Mouse (Mus musculus) kidney, postnatal 0 days (tissue): ENCODE measurements around the gene Pde4d. TPM values are rescaled to one million over a fixed set of nuclear protein-coding genes. Genes with fewer than 3 reads are reported as not detected.

Experiments used
- ATAC-seq: fragments of 200-750 bp; cut with Nextera tagmentation; replicated peaks from 2 replicates; pipeline ENCODE4 v1.8.0; 2017; ENCODE audit warnings: low read depth, moderate number of reproducible peaks, moderate TSS enrichment, moderate library complexity; ENCODE audit not compliant: low FRiP score
- DNase-seq: peaks from one replicate; pipeline ENCODE4 v3.0.0-alpha.2; 2016; ENCODE audit warnings: low spot score
- H3K27ac ChIP-seq: fragments of 300-500 bp; sonication (generic); 2 replicates; pipeline ENCODE4 v1.5.1; 2014; ENCODE audit warnings: mild to moderate bottlenecking
- H3K27me3 ChIP-seq: fragments of 300-500 bp; sonication (generic); 2 replicates; pipeline ENCODE4 v1.6.1; 2014; ENCODE audit warnings: low read length, mixed read lengths; ENCODE audit not compliant: insufficient read depth
- H3K36me3 ChIP-seq: fragments of 300-500 bp; sonication (generic); 2 replicates; pipeline ENCODE4 v1.6.1; 2014; ENCODE audit warnings: low read length, mixed read lengths; ENCODE audit not compliant: insufficient read depth
- H3K4me1 ChIP-seq: fragments of 300-500 bp; sonication (generic); replicated peaks from 2 replicates; pipeline ENCODE4 v1.6.1; 2014; ENCODE audit warnings: antibody characterized with exemption, low read length, mixed read lengths; ENCODE audit not compliant: insufficient read depth
- H3K4me2 ChIP-seq: fragments of 300-500 bp; sonication (generic); 2 replicates; pipeline ENCODE4 v1.6.1; 2014; ENCODE audit warnings: mild to moderate bottlenecking, low read length, moderate library complexity, mixed read lengths
- H3K4me3 ChIP-seq: fragments of 300-500 bp; sonication (generic); replicated peaks from 2 replicates; pipeline ENCODE4 v1.5.1; 2014; ENCODE audit warnings: low read depth, low read length
- H3K9ac ChIP-seq: fragments of 300-500 bp; sonication (generic); 2 replicates; pipeline ENCODE4 v1.6.1; 2014; ENCODE audit warnings: low read depth, low read length
- H3K9me3 ChIP-seq: fragments of 300-500 bp; sonication (generic); replicated peaks from 2 replicates; pipeline ENCODE4 v1.6.1; 2016; ENCODE audit warnings: low read length, inconsistent platforms, mixed read lengths
- CTCF ChIP-seq: IDR thresholded peaks from 2 replicates; pipeline ENCODE4 v1.5.1; 2016; ENCODE audit warnings: antibody characterized with exemption, low read depth, mild to moderate bottlenecking, moderate library complexity
- WGBS: fragments of 180-500 bp; shearing (Covaris S2); extraction: QIAGEN DNeasy Blood & Tissue Kit; methylation state at CpG from one replicate; pipeline ENCODE4 v1.1.7; 2014; 5-methylcytosine and 5-hydroxymethylcytosine counted together
- polyA plus RNA-seq: library from polyadenylated mRNA; unstranded; fragments of >200 nt; fragmentation: Nextera tagmentation; extraction: Ambion mirVana; gene quantifications from 2 replicates; pipeline ENCODE4 v1.2.1, GENCODE M21; 2015

The Pde4d gene
- polyA plus RNA-seq, 1 experiment from 2014 or later, result 7.1 TPM

- WGBS, result 84% methylated on average over 1 of the region's 1 CpGs
These were observed 78.6 kb downstream of the Pde4d start for GRCm38 (mm10) chr13:108528343-108528742.

GRCm38 (mm10) chr13:108532875-108533274, 83.1 kb downstream of the Pde4d start:
- Histone ChIP-seq H3K4me2 (no peak overlapping the region), H3K27me3 (no peaks in the 10 kb centered on the region), H3K4me1 (no peaks in the 10 kb centered on the region), H3K4me3 (no peak overlapping the region), H3K9ac (no peak overlapping the region), H3K27ac (no peak overlapping the region), H3K9me3 (no peaks in the 10 kb centered on the region), H3K36me3 (no peaks in the 10 kb centered on the region)
- ATAC-seq (no peak), DNase-seq (no peak)
- 86% methylated on average over 1 of the region's 1 CpGs for WGBS
- no peak for TF ChIP-seq CTCF

More at GRCm38 (mm10) chr13:108528343-108528742, 78.6 kb downstream of the Pde4d start:
- H3K4me1 ChIP-seq, result no peaks in the 10 kb centered on the region
- TF ChIP-seq CTCF, result no peak
- H3K4me3 ChIP-seq, result no peak overlapping the region
- no peaks in the 10 kb centered on the region for H3K36me3 ChIP-seq
- H3K4me2 ChIP-seq, result no peak overlapping the region
- H3K27me3 ChIP-seq, result no peaks in the 10 kb centered on the region
- no peak for DNase-seq
- H3K9me3 ChIP-seq, result no peaks in the 10 kb centered on the region
- no peak overlapping the region for H3K9ac ChIP-seq
- no peak overlapping the region for H3K27ac ChIP-seq
- no peak for ATAC-seq

- Histone ChIP-seq H3K27ac (no peak overlapping the region), H3K27me3 (no peaks in the 10 kb centered on the region), H3K4me3 (no peak overlapping the region), H3K9ac (no peak overlapping the region), H3K4me2 (no peak overlapping the region), H3K4me1 (no peaks in the 10 kb centered on the region), H3K36me3 (no peaks in the 10 kb centered on the region), H3K9me3 (no peaks in the 10 kb centered on the region)
- ATAC-seq, result no peak
- TF ChIP-seq CTCF, result no peak
- 23% methylated on average over 4 of the region's 4 CpGs for WGBS
- DNase-seq, result no peak
These were observed 86.7 kb downstream of the Pde4d start for GRCm38 (mm10) chr13:108536436-108536835.

- ATAC-seq (no peak), DNase-seq (no peak)
- Histone ChIP-seq H3K4me3 (no peak overlapping the region), H3K4me2 (no peak overlapping the region), H3K9ac (no peak overlapping the region), H3K27me3 (no peaks in the 10 kb centered on the region), H3K27ac (no peak overlapping the region), H3K4me1 (no peaks in the 10 kb centered on the region), H3K9me3 (no peaks in the 10 kb centered on the region), H3K36me3 (no peaks in the 10 kb centered on the region)
- 60% methylated on average over 6 of the region's 6 CpGs for WGBS
- no peak for TF ChIP-seq CTCF
These were observed 87.2 kb downstream of the Pde4d start for GRCm38 (mm10) chr13:108536951-108537350.

- DNase-seq (peak; percentile 47), ATAC-seq (no peak)
- no peak for TF ChIP-seq CTCF
- H3K27ac ChIP-seq, result no peak overlapping the region
- H3K9ac ChIP-seq, result no peak overlapping the region
- H3K4me1 ChIP-seq, result no peaks in the 10 kb centered on the region
- no peak overlapping the region for H3K4me2 ChIP-seq
- H3K9me3 ChIP-seq, result no peaks in the 10 kb centered on the region
- no peak overlapping the region for H3K4me3 ChIP-seq
- no peaks in the 10 kb centered on the region for H3K27me3 ChIP-seq
- 32% methylated on average over 1 of the region's 1 CpGs for WGBS
- no peaks in the 10 kb centered on the region for H3K36me3 ChIP-seq
These were observed 89.1 kb downstream of the Pde4d start for GRCm38 (mm10) chr13:108538760-108539369.

- 91% methylated on average over 3 of the region's 3 CpGs for WGBS
- DNase-seq (no peak), ATAC-seq (no peak)
These were observed 91.7 kb downstream of the Pde4d start for GRCm38 (mm10) chr13:108541488-108541887.

GRCm38 (mm10) chr13:108542342-108542761, 92.6 kb downstream of the Pde4d start:
- no peak overlapping the region for H3K4me3 ChIP-seq
- DNase-seq (peak; percentile 66), ATAC-seq (no peak)
- H3K4me1 ChIP-seq, result no peaks in the 10 kb centered on the region
- no peak overlapping the region for H3K9ac ChIP-seq
- no peaks in the 10 kb centered on the region for H3K36me3 ChIP-seq
- TF ChIP-seq CTCF, result no peak
- H3K27me3 ChIP-seq, result no peaks in the 10 kb centered on the region
- H3K4me2 ChIP-seq, result 0 out of 2 replicates have a peak overlapping the region, but pooled peaks have one; percentile 18
- H3K9me3 ChIP-seq, result no peaks in the 10 kb centered on the region
- 48% methylated on average over 5 of the region's 5 CpGs for WGBS
- H3K27ac ChIP-seq, result peak overlapping the region; percentile 47; the same call in 1 of the 2 replicates

More at GRCm38 (mm10) chr13:108541488-108541887, 91.7 kb downstream of the Pde4d start:
- no peak overlapping the region for H3K4me3 ChIP-seq
- no peaks in the 10 kb centered on the region for H3K4me1 ChIP-seq
- H3K9ac ChIP-seq, result no peak overlapping the region
- no peak overlapping the region for H3K4me2 ChIP-seq
- H3K27me3 ChIP-seq, result no peaks in the 10 kb centered on the region
- H3K36me3 ChIP-seq, result no peaks in the 10 kb centered on the region
- no peak overlapping the region for H3K27ac ChIP-seq
- H3K9me3 ChIP-seq, result no peaks in the 10 kb centered on the region
- no peak for TF ChIP-seq CTCF
